Mouse (Mus musculus): ENCODE results near the gene Srr. TPM values are rescaled to one million over a fixed set of nuclear protein-coding genes. Genes with fewer than 3 reads are reported as not detected.

Srr gene
- total and polyA plus RNA-seq, 2 experiments from 2014 or later: 35.6 to 43.1 TPM

DNA sequence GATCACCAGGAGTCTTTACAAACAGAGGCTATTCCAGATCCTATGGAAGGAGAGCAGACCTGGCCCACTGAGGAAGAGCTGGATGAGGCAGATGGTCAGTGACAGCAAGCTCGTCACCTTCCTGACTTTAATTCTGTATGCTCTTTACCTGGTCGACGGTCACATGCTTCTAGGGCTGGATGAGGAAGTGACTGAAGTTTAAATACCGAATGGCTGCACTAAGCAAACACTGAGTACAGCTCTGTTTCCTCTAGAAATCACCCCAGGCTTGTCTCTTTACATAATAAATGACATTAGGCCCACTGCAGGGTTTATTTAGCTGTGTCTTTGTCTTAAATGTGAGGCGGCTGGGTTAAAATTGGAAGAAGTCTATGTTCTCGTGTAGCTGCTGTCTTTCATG, 24.2 kb downstream of the Srr start:
- Histone ChIP-seq H3K4me3 (ENCODE audit: low read depth, low read length) (no peak overlapping the region), H3K4me2 (ENCODE audit: low read depth, low read length, poor library complexity, severe bottlenecking) (no peak overlapping the region), H3K27me3 (ENCODE audit: insufficient read depth, low read length) (no peaks in the 10 kb centered on the region), H3K9ac (replicated peaks; ENCODE audit: low read length, poor library complexity, severe bottlenecking) (no peak overlapping the region), H3K36me3 (ENCODE audit: insufficient read depth, low read length) (peaks cover 62% of the 10 kb centered on the region), H3K9me3 (ENCODE audit: low read length) (no peaks in the 10 kb centered on the region), H3K27ac (ENCODE audit: low read depth, low read length) (no peak overlapping the region), H3K4me1 (ENCODE audit: insufficient read depth, low read length) (no peaks in the 10 kb centered on the region)
- no peak for DNase-seq (ENCODE audit: low spot score)
- no peak for ATAC-seq (ENCODE audit: low FRiP score)
- WGBS: 94% methylated on average over 6 of the region's 6 CpGs
- no peak for TF ChIP-seq CTCF (IDR thresholded peaks at IDR 0.05)

DNA sequence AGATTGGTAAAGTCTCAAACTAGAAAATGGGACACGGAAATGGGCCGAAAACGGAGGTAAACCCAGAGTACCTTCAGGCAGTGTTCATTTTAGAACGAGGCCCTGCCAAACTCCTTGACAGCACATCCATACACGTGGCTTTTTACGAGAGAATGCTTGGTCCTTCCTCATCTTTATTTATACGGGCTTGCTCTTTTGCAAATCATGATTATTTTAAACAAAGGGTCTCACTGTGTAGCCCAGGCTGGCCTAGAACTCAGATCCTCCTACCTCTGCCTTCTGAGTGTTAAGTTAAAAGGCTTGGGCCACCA, 27.3 kb downstream of the Srr start:
- DNase-seq (ENCODE audit: low spot score) (no peak), ATAC-seq (ENCODE audit: low FRiP score) (no peak)
- 0% methylated on average over 7 of the region's 7 CpGs for WGBS
- Histone ChIP-seq H3K4me1 (ENCODE audit: insufficient read depth, low read length) (peaks cover 5% of the 10 kb centered on the region; the same call in 1 of the 2 replicates), H3K9me3 (ENCODE audit: low read length) (no peaks in the 10 kb centered on the region), H3K27ac (ENCODE audit: low read depth, low read length) (peak overlapping the region; percentile 94; the same call in 1 of the 2 replicates), H3K4me2 (ENCODE audit: low read depth, low read length, poor library complexity, severe bottlenecking) (peak overlapping the region; percentile 73), H3K9ac (replicated peaks; ENCODE audit: low read length, poor library complexity, severe bottlenecking) (peak overlapping the region; percentile 84), H3K27me3 (ENCODE audit: insufficient read depth, low read length) (no peaks in the 10 kb centered on the region), H3K4me3 (ENCODE audit: low read depth, low read length) (peak overlapping the region; percentile 79), H3K36me3 (ENCODE audit: insufficient read depth, low read length) (peaks cover 33% of the 10 kb centered on the region)
- TF ChIP-seq CTCF (IDR thresholded peaks at IDR 0.05): no peak

DNA sequence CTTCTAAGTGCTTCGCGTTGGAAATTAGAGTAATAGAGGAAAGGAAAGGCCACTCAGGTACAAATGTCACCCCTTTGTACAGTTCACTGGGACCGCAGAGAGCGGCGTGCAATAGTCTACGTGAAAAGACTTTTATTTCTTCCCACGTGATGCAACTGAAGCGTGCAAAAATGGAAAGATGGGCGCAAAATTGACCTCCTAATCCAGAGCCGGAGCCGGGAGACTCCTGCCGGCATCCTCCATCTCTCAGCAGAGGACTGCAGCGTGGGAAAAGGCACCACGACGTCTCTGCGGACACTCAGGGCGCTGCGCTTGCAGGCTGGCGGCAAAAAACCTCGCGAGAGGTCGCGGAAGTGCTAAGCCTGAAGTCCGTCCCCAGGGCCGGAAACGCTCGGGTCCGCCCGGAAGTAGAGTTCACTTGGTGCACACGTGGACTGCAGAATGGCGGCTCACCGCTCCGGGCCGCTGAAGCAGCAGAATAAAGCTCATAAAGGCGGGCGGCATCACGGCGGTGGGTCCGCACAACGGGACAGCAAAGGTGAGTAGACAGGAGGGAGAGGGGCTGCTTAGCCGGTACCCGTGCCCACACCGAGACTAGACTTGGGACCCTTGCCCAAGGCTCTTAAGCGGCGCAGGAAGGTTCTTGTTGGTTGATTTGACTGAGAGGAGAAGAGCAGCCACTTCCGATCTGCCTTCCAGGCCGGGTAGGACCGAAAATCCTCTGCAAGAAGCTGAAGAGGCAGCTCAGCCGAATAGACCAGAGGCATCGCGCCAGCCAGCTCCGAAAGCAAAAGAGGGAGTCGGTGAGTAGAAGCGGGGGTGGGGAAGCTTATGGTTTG, 27.9 kb downstream of the Srr start, which contains the start of gene Tsr1:
Gene Tsr1 (plus strand): TSS at position 394 of the 839 bp plus-strand sequence.
- DNase-seq (ENCODE audit: low spot score) (peak; percentile 96), ATAC-seq (ENCODE audit: low FRiP score) (peak; percentile 88)
- H3K4me1 ChIP-seq (ENCODE audit: insufficient read depth, low read length): peaks cover 5% of the 10 kb centered on the region; the same call in 1 of the 2 replicates
- H3K27ac ChIP-seq (ENCODE audit: low read depth, low read length): peak within 1 kb of the TSS; percentile 94
- peaks cover 28% of the 10 kb centered on the region for H3K36me3 ChIP-seq (ENCODE audit: insufficient read depth, low read length)
- under 1% methylated on average over 54 of the region's 54 CpGs for WGBS
- H3K4me3 ChIP-seq (ENCODE audit: low read depth, low read length): peak within 1 kb of the TSS; percentile 79
- H3K27me3 ChIP-seq (ENCODE audit: insufficient read depth, low read length): no peaks in the 10 kb centered on the region
- H3K4me2 ChIP-seq (ENCODE audit: low read depth, low read length, poor library complexity, severe bottlenecking): peak within 1 kb of the TSS; percentile 73
- 0 out of 2 replicates have a peak, but pooled peaks have one; percentile 8 for TF ChIP-seq CTCF (IDR thresholded peaks at IDR 0.05)
- peak within 1 kb of the TSS; percentile 84 for H3K9ac ChIP-seq (replicated peaks; ENCODE audit: low read length, poor library complexity, severe bottlenecking)
- H3K9me3 ChIP-seq (ENCODE audit: low read length): no peaks in the 10 kb centered on the region

DNA sequence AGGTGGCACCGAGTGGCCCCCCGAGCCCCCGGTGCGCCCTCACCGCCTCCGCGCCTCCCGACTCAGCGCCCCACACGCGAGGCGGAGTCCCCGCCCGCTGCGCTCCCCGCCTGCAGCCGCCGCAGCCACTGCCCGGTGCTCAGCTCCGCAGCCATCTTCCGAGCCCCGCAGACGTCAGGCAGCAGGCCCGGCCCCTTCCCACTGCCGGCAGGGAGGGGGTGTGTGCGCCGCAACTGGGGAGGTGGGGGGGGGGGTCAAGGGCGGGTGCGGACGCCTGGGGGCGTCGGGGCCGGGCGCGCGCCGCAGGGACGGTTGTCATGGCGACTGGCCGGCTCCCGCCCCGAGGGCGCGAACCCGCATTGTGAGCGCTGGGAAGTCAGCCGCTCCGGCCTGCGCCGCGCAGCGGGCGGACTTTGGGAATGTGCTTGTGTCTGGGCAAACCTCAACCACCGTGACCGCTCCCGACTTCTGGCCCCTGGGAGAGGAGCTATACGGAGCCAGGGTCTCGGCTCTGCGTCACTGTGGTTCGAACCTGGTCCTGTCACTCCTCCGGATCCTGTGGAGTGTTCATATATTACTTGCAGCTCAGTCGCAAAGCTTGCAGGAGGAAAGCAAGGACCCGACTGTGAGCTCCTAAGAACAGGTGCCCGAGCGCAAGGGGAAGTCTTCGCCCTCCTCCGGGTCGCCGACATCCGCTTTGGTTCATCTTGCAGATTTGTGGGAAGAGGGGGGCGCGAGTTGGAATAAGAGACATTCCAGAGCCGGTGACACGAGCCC, 28.7 kb downstream of the Srr start, which contains the start of gene Sgsm2:
Gene Sgsm2 (minus strand): TSS at position 160 of the 777 bp plus-strand sequence.
- H3K4me3 ChIP-seq (ENCODE audit: low read depth, low read length): peak within 1 kb of the TSS; percentile 79
- 1% methylated on average over 61 of the region's 74 CpGs for WGBS
- H3K4me1 ChIP-seq (ENCODE audit: insufficient read depth, low read length): peaks cover 5% of the 10 kb centered on the region; the same call in 1 of the 2 replicates
- H3K9ac ChIP-seq (replicated peaks; ENCODE audit: low read length, poor library complexity, severe bottlenecking): peak within 1 kb of the TSS; percentile 84
- H3K36me3 ChIP-seq (ENCODE audit: insufficient read depth, low read length): peaks cover 23% of the 10 kb centered on the region
- peak within 1 kb of the TSS; percentile 94 for H3K27ac ChIP-seq (ENCODE audit: low read depth, low read length)
- ATAC-seq (ENCODE audit: low FRiP score) (peak; percentile 80), DNase-seq (ENCODE audit: low spot score) (peak; percentile 73)
- no peaks in the 10 kb centered on the region for H3K9me3 ChIP-seq (ENCODE audit: low read length)
- TF ChIP-seq CTCF (IDR thresholded peaks at IDR 0.05): no peak
- H3K4me2 ChIP-seq (ENCODE audit: low read depth, low read length, poor library complexity, severe bottlenecking): peak within 1 kb of the TSS; percentile 73
- no peaks in the 10 kb centered on the region for H3K27me3 ChIP-seq (ENCODE audit: insufficient read depth, low read length)

DNA sequence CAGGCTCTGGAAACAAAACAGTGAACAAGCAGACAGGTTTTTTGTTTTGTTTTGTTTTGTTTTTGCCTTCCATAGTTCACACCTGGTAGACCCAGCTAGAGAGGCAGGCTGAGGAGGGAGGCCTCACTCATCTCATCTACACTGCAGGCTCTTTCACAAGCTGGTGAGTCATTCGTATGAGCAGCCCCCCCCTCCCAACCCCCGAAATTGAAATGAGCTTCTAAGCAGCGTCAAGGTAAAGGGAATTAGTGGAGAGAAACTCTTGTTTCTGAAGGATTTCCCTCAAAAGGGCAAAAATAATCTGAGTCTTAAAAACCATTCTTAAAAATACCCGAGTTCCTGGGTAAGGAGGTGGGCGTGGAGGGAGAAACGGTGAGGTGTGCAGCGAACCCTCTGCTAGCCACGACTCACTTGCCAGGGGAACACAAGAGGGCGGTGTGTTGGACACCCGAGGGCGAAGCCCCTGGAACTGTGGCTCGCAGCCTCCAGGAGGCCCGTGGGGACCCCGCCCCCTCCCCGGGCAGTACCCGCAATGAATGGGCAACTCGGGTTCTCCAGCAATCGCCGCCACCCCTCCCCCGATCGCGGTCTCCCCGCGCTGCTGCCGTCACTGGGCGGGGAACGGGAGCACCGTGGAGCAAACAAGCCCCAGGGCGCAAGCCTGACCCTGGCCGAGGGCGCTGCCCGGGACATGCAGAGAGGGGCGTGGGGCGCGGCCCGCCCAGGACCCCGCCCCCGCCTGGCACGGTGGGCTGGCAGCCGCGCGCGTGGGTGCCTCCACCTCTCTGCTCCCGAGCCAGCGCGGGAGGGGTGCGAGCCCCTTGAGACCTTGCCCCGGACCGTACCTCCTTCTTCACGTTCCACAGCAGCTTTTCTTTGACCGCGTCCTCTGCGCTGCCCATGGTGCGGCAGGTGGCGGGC, 29.5 kb downstream of the Srr start:
- peak overlapping the region; percentile 94 for H3K27ac ChIP-seq (ENCODE audit: low read depth, low read length)
- peak overlapping the region; percentile 79 for H3K4me3 ChIP-seq (ENCODE audit: low read depth, low read length)
- peaks cover 5% of the 10 kb centered on the region; the same call in 1 of the 2 replicates for H3K4me1 ChIP-seq (ENCODE audit: insufficient read depth, low read length)
- H3K27me3 ChIP-seq (ENCODE audit: insufficient read depth, low read length): no peaks in the 10 kb centered on the region
- peak; percentile 64 for ATAC-seq (ENCODE audit: low FRiP score)
- peaks cover 17% of the 10 kb centered on the region for H3K36me3 ChIP-seq (ENCODE audit: insufficient read depth, low read length)
- WGBS: under 1% methylated on average over 47 of the region's 55 CpGs
- H3K4me2 ChIP-seq (ENCODE audit: low read depth, low read length, poor library complexity, severe bottlenecking): peak overlapping the region; percentile 73
- peak; percentile 57 for TF ChIP-seq CTCF (IDR thresholded peaks at IDR 0.05)
- H3K9me3 ChIP-seq (ENCODE audit: low read length): no peaks in the 10 kb centered on the region
- peak; percentile 66 for DNase-seq (ENCODE audit: low spot score)
- peak overlapping the region; percentile 84 for H3K9ac ChIP-seq (replicated peaks; ENCODE audit: low read length, poor library complexity, severe bottlenecking)
